Mouse (Mus musculus): ENCODE measurements around the gene Smndc1.

DNA sequence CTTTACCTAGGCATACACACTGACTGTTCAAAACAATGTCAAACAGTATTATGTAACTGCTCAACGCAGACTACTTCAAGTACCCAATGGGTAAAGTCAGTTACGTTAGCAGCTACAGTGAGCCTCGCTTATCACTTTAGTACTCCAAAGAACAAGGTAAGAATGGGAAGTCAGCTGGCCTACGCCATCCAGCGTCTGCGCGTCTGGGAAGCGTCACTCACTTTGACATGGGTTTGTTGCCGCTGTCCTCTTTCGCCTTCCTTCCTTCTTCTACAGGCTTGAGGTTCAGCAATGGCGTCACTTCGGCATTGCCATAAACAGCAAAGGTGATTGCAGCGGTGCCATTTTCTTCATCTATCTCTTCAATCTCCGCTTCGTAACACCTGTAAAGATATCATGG, 7.0 kb downstream of the Smndc1 start:
- TF ChIP-seq CTCF (IDR thresholded peaks at IDR 0.05; ENCODE audit: borderline replicate concordance, insufficient read depth, low read depth, low read length) (no peak), POLR2A (IDR thresholded peaks at IDR 0.05; ENCODE audit: borderline replicate concordance, insufficient read depth, low read length) (no peak)

Measured in cerebellum, adult 2 months (tissue).